Mouse (Mus musculus) MEL (cell line): Measurements from ENCODE around the gene Mapre3. TPM values are rescaled to one million over a fixed set of nuclear protein-coding genes. Genes with fewer than 3 reads are reported as not detected.

Experiments used
- DNase-seq: peaks from one replicate; pipeline ENCODE4 v3.0.0; 2011; ENCODE audit warnings: low read depth, low spot score
- H3K27ac ChIP-seq: 2 replicates; pipeline ENCODE4 v1.5.1; 2012; ENCODE audit warnings: low read depth, mild to moderate bottlenecking, control low read depth, low read length, moderate library complexity; ENCODE audit not compliant: control insufficient read depth
- H3K27me3 ChIP-seq, 2 experiments: fragments of 150-350 bp in 1 of 2; sonication (generic) in 1 of 2; 2 replicates each; pipeline ENCODE4 v1.6.1; 2012; ENCODE audit warnings: low read length in 2 of 2, mild to moderate bottlenecking in 2 of 2, improper control_type of control experiment in 1 of 2, moderate library complexity in 1 of 2; ENCODE audit not compliant: insufficient read depth in 2 of 2, control insufficient read depth in 1 of 2
- H3K36me3 ChIP-seq, 2 experiments: 2 replicates each; pipeline ENCODE4 v1.6.1; 2012 to 2014; ENCODE audit warnings: low read length in 2 of 2, improper control_type of control experiment in 1 of 2, inconsistent platforms in 1 of 2, mild to moderate bottlenecking in 1 of 2; ENCODE audit not compliant: insufficient read depth in 2 of 2, control insufficient read depth in 1 of 2
- H3K4me1 ChIP-seq, 2 experiments: fragments of 150-350 bp in 1 of 2; sonication (generic) in 1 of 2; 2 replicates each; pipeline ENCODE4 v1.6.1; 2012; ENCODE audit warnings: low read length in 2 of 2, improper control_type of control experiment in 1 of 2, mild to moderate bottlenecking in 1 of 2; ENCODE audit not compliant: insufficient read depth in 2 of 2, control insufficient read depth in 1 of 2
- H3K4me3 ChIP-seq, 2 experiments: fragments of 150-350 bp in 1 of 2; sonication (generic) in 1 of 2; 2 replicates each; pipeline ENCODE4 v1.5.1; 2012; ENCODE audit warnings: low read depth in 2 of 2, low read length in 2 of 2, mild to moderate bottlenecking in 2 of 2, moderate library complexity in 2 of 2, control low read depth in 1 of 2, improper control_type of control experiment in 1 of 2; ENCODE audit not compliant: control insufficient read depth in 1 of 2, insufficient read depth in 1 of 2
- H3K79me2 ChIP-seq: 2 replicates; pipeline ENCODE4 v1.6.1; 2012; ENCODE audit warnings: mild to moderate bottlenecking, low read length, moderate library complexity; ENCODE audit not compliant: control insufficient read depth, poor library complexity, insufficient read depth
- H3K9ac ChIP-seq: 2 replicates; pipeline ENCODE4 v1.6.1; 2012; ENCODE audit warnings: low read depth, mild to moderate bottlenecking, control low read depth, low read length, moderate library complexity; ENCODE audit not compliant: control insufficient read depth, poor library complexity, severe bottlenecking
- H3K9me3 ChIP-seq: fragments of 150-350 bp; sonication (generic); replicated peaks from 2 replicates; pipeline ENCODE4 v1.6.1; 2012; ENCODE audit warnings: mild to moderate bottlenecking, low read length, improper control_type of control experiment, moderate library complexity; ENCODE audit not compliant: insufficient read depth
- BHLHE40 ChIP-seq: IDR thresholded peaks from 2 replicates; pipeline ENCODE4 v1.6.1; 2012; ENCODE audit warnings: low read depth, mild to moderate bottlenecking, inconsistent platforms, low read length, improper control_type of control experiment, borderline replicate concordance
- CHD1 ChIP-seq: IDR thresholded peaks from 2 replicates; pipeline ENCODE4 v1.6.1; 2012; ENCODE audit warnings: low read depth, mild to moderate bottlenecking, inconsistent platforms, low read length, improper control_type of control experiment
- CHD2 ChIP-seq: IDR thresholded peaks from 2 replicates; pipeline ENCODE4 v1.6.1; 2011; ENCODE audit warnings: low read length, improper control_type of control experiment
- CTCF ChIP-seq, 3 experiments: IDR thresholded peaks in 2 of 3; conservative IDR thresholded peaks in 1 of 3; 2 replicates each; pipeline ENCODE4 v1.5.1; 2011 to 2012; ENCODE audit warnings: low read length in 3 of 3, low read depth in 2 of 3, mild to moderate bottlenecking in 2 of 3, improper control_type of control experiment in 1 of 3, inconsistent platforms in 1 of 3, mixed read lengths in 1 of 3, moderate library complexity in 1 of 3; ENCODE audit not compliant: control insufficient read depth in 1 of 3, insufficient read depth in 1 of 3, poor library complexity in 1 of 3, severe bottlenecking in 1 of 3
- E2F4 ChIP-seq: IDR thresholded peaks from 2 replicates; pipeline ENCODE4 v1.6.1; 2011; ENCODE audit warnings: low read depth, low read length, improper control_type of control experiment, borderline replicate concordance
- ETS1 ChIP-seq: IDR thresholded peaks from 2 replicates; pipeline ENCODE4 v1.6.1; 2012; ENCODE audit warnings: low read depth, mild to moderate bottlenecking, inconsistent platforms, low read length, improper control_type of control experiment, moderate library complexity
- GABPA ChIP-seq: IDR thresholded peaks from 2 replicates; pipeline ENCODE4 v1.6.1; 2012; ENCODE audit warnings: low read depth, mild to moderate bottlenecking, inconsistent platforms, low read length, improper control_type of control experiment, moderate library complexity
- MAFK ChIP-seq: IDR thresholded peaks from 2 replicates; pipeline ENCODE4 v1.6.1; 2011; ENCODE audit warnings: low read depth, mild to moderate bottlenecking, low read length, improper control_type of control experiment, borderline replicate concordance
- MAX ChIP-seq: IDR thresholded peaks from 2 replicates; pipeline ENCODE4 v1.6.1; 2011; ENCODE audit warnings: low read length, improper control_type of control experiment
- MEF2A ChIP-seq: IDR thresholded peaks from 2 replicates; pipeline ENCODE4 v1.6.1; 2014; ENCODE audit warnings: low read depth, mild to moderate bottlenecking, inconsistent platforms, low read length, improper control_type of control experiment; ENCODE audit not compliant: poor library complexity, insufficient replicate concordance, severe bottlenecking; ENCODE audit errors: extremely low read depth
- MXI1 ChIP-seq: IDR thresholded peaks from 2 replicates; pipeline ENCODE4 v1.6.1; 2011; ENCODE audit warnings: mild to moderate bottlenecking, low read depth, low read length, improper control_type of control experiment
- MYB ChIP-seq: IDR thresholded peaks from 2 replicates; pipeline ENCODE4 v1.6.1; 2011; ENCODE audit warnings: mild to moderate bottlenecking, low read depth, low read length, improper control_type of control experiment
- NRF1 ChIP-seq: IDR thresholded peaks from 2 replicates; pipeline ENCODE4 v1.6.1; 2014; ENCODE audit warnings: low read depth, mild to moderate bottlenecking, inconsistent platforms, low read length, improper control_type of control experiment, moderate library complexity; ENCODE audit not compliant: poor library complexity, insufficient read depth, severe bottlenecking
- POLR2A ChIP-seq, 2 experiments: IDR thresholded peaks; 2 replicates each; pipeline ENCODE4 v1.6.1; 2011 to 2012; ENCODE audit warnings: low read length in 2 of 2, mild to moderate bottlenecking in 2 of 2, control low read depth in 1 of 2, improper control_type of control experiment in 1 of 2, low read depth in 1 of 2, moderate library complexity in 1 of 2; ENCODE audit not compliant: control insufficient read depth in 1 of 2, insufficient read depth in 1 of 2, poor library complexity in 1 of 2
- POLR2AphosphoS2 ChIP-seq: IDR thresholded peaks from 2 replicates; pipeline ENCODE4 v1.6.1; 2011; ENCODE audit warnings: low read length, improper control_type of control experiment
- RCOR1 ChIP-seq: IDR thresholded peaks from 2 replicates; pipeline ENCODE4 v1.6.1; 2012; ENCODE audit warnings: low read depth, mild to moderate bottlenecking, inconsistent platforms, low read length, improper control_type of control experiment
- SIN3A ChIP-seq: IDR thresholded peaks from 2 replicates; pipeline ENCODE4 v1.6.1; 2012; ENCODE audit warnings: low read length, improper control_type of control experiment, inconsistent platforms
- TBP ChIP-seq: IDR thresholded peaks from 2 replicates; pipeline ENCODE4 v1.8.0; 2011; ENCODE audit warnings: low read depth, low read length, improper control_type of control experiment
- TCF12 ChIP-seq: IDR thresholded peaks from 2 replicates; pipeline ENCODE4 v1.6.1; 2014; ENCODE audit warnings: low read depth, mild to moderate bottlenecking, inconsistent platforms, low read length, improper control_type of control experiment, moderate library complexity
- UBTF ChIP-seq: IDR thresholded peaks from 2 replicates; pipeline ENCODE4 v1.6.1; 2012; ENCODE audit warnings: low read depth, mild to moderate bottlenecking, inconsistent platforms, low read length, improper control_type of control experiment, moderate library complexity, borderline replicate concordance; ENCODE audit not compliant: insufficient read depth
- USF1 ChIP-seq: IDR thresholded peaks from 2 replicates; pipeline ENCODE4 v1.6.1; 2014; ENCODE audit warnings: low read depth, mild to moderate bottlenecking, inconsistent platforms, low read length, improper control_type of control experiment, moderate library complexity
- USF2 ChIP-seq, 2 experiments: IDR thresholded peaks; 2 replicates each; pipeline ENCODE4 v1.6.1; 2011 to 2012; ENCODE audit warnings: improper control_type of control experiment in 2 of 2, low read length in 2 of 2, borderline replicate concordance in 1 of 2, inconsistent platforms in 1 of 2, low read depth in 1 of 2, mild to moderate bottlenecking in 1 of 2; ENCODE audit not compliant: insufficient read depth in 1 of 2
- ZC3H11A ChIP-seq: IDR thresholded peaks from 2 replicates; pipeline ENCODE4 v1.6.1; 2012; ENCODE audit warnings: low read depth, mild to moderate bottlenecking, inconsistent platforms, low read length, improper control_type of control experiment
- polyA plus RNA-seq, 2 experiments: library from polyadenylated mRNA; stranded (reverse) in 1 of 2; unstranded in 1 of 2; fragments of >175 nt in 1 of 2; fragments of >200 nt in 1 of 2; gene quantifications; 2 replicates each; pipeline versions ENCODE4 v1.2.1 to v1.2.4; 2012; ENCODE audit warnings: low replicate concordance in 2 of 2, low read depth in 1 of 2; ENCODE audit not compliant: insufficient read length in 2 of 2, insufficient read depth in 1 of 2, missing spikeins in 1 of 2
- total RNA-seq: library from RNA; depleted of rRNA; stranded (reverse); fragments of 300-350 nt; gene quantifications from 2 replicates; pipeline ENCODE4 v1.2.3, GENCODE M21; 2012

Gene Mapre3
- total and polyA plus RNA-seq, 3 experiments: 0.04 to 0.81 TPM; not detected in 1

DNA sequence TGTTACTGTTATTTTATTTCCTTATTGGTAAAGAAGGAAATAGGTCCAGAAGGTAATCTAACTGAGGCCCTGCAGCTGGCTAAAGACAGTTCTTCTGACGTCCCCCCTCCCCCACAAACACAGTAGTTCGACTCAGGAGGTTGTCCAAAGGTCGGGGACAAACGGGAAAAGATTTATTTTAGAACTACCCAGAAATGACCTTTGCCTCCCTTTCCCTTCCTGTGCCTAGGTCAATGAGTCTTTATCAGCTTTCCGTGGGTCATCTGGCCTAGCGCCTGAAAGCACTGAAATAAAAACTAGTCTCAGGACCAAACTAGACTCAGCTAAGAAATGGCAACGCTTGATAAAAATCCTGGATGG is 94.8 kb downstream of the Mapre3 start (continued):
- TF ChIP-seq ETS1 (no peak), GABPA (no peak), MYB (no peak)

DNA sequence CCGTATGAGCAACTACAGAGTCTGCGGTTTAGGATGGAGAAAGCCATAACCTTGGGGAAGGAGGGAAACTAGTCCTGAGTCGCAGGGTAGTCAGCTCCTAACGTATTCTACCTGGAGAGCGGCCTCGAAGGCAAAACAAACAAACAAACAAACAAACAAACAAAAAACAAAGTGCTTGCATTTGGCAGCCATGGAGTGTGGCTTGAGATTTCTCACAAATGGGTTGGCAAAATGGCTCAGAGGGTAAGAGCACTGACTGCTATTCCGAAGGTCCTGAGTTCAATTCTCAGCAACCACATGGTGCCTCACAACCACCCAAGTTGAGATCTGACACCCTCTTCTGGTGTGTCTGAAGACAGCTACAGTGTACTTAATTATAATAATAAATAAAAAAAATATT is 95.4 kb downstream of the Mapre3 start:
- no peak for DNase-seq
- Histone ChIP-seq H3K27me3 (no peaks in the 10 kb centered on the region), H3K36me3 (peaks cover 4 to 14% of the 10 kb centered on the region in 2 experiments; a peak in 3 of 4 replicates), H3K27ac (no peak overlapping the region), H3K79me2 (peaks cover 18% of the 10 kb centered on the region), H3K4me3 (no peak overlapping the region), H3K9me3 (no peaks in the 10 kb centered on the region), H3K4me1 (peaks cover 9 to 33% of the 10 kb centered on the region in 2 experiments)
- TF ChIP-seq BHLHE40 (no peak), MAFK (0 out of 2 replicates have a peak, but pooled peaks have one; percentile 14), MYB (no peak), RCOR1 (no peak), TBP (peak; percentile 96)
- TF ChIP-seq, all 39 proteins: peak for 2
- no peak overlapping the region for H3K9ac ChIP-seq

DNA sequence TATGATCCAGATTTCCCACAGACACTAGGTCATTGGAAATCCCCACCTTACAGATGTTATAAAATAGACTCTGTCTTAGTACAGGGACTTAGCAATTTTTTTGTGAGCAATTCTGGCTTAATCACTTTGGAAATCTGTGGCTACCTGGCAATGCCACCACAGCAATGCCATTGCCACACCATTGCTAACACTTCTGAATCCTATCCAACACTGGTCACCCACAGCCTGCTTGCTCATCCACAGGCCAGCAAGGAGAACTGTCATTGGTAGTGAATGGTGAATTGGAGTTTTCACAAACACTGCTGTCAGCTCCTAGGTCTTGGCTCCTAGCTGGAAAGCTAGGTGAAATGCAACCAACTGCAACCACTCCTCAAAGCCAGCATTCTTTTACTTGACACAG is 96.0 kb downstream of the Mapre3 start:
- Histone ChIP-seq H3K36me3 (peaks cover 4 to 20% of the 10 kb centered on the region in 2 experiments; a peak in 3 of 4 replicates), H3K9ac (no peak overlapping the region), H3K79me2 (peaks cover 16% of the 10 kb centered on the region), H3K4me3 (no peak overlapping the region), H3K4me1 (peaks cover 14 to 39% of the 10 kb centered on the region in 2 experiments), H3K9me3 (no peaks in the 10 kb centered on the region), H3K27ac (no peak overlapping the region), H3K27me3 (no peaks in the 10 kb centered on the region)
- no peak for DNase-seq
- no peak for TF ChIP-seq E2F4
- TF ChIP-seq GABPA: no peak
- TF ChIP-seq CHD1: no peak
- no peak for TF ChIP-seq POLR2AphosphoS2
- TF ChIP-seq POLR2A (IDR thresholded peaks at IDR 0.05; ENCODE audit: control insufficient read depth in 1 of 2, insufficient read depth in 1 of 2, low read depth in 1 of 2, low read length in 2 of 2, poor library complexity in 1 of 2): no peak
- no peak for TF ChIP-seq UBTF
- no peak for TF ChIP-seq ZC3H11A
- no peak for TF ChIP-seq MXI1
- TF ChIP-seq USF1: no peak
- no peak for TF ChIP-seq MAFK
- no peak for TF ChIP-seq NRF1
- TF ChIP-seq CTCF (IDR thresholded peaks at IDR 0.05 in 2 of 3, conservative IDR thresholded peaks at IDR 0.05 in 1 of 3; ENCODE audit: control insufficient read depth in 1 of 3, insufficient read depth in 1 of 3, low read depth in 2 of 3, low read length in 3 of 3, poor library complexity in 1 of 3, severe bottlenecking in 1 of 3): no peak
- no peak for TF ChIP-seq ETS1
- TF ChIP-seq MYB: no peak
- no peak for TF ChIP-seq CHD2
- TF ChIP-seq USF2 (IDR thresholded peaks at IDR 0.05; ENCODE audit: borderline replicate concordance in 1 of 2, insufficient read depth in 1 of 2, low read depth in 1 of 2, low read length in 2 of 2): no peak
- TF ChIP-seq MAX: no peak
- no peak for TF ChIP-seq MEF2A
- TF ChIP-seq TCF12: no peak
- no peak for TF ChIP-seq SIN3A
